Mouse (Mus musculus): Measurements from ENCODE around the gene Eif3d.

DNA sequence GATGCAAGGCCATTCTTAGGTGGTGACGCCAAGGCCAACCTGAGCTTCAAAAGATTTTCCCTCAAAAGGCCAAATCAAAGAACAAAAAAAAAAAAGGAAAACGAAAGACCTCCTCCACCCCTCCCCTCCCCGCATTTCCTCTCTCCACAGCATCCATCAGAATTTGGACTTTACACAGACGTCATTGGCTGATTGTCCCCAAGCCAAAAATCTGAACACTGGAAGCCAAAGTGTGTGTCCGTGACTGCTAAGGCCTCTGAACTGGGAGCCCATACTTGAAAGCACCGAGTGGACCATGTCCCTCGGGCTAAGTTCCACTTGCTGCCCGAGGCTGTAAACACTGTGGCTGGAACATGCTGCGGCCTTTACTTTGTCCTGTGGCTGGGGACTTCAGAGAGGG lies 47.9 kb downstream of the Eif3d start:
- TF ChIP-seq CTCF (IDR thresholded peaks at IDR 0.05; ENCODE audit: borderline replicate concordance, insufficient read depth, low read length) (no peak), POLR2A (IDR thresholded peaks at IDR 0.05; ENCODE audit: low read depth, low read length) (no peak)

All from embryonic fibroblast, embryonic 13.5 days (primary cell).